Mouse (Mus musculus): ENCODE measurements at regions not wholly inside any gene's neighbourhood (a gene's known extent, or its start where the extent isn't known, plus 50 kb on each side); places are given as distances from the start of the nearest gene placed in this dataset.

- DNase-seq (ENCODE audit: low spot score) = no peak
- Histone ChIP-seq H3K9ac (ENCODE audit: low read depth, low read length) (no peak overlapping the region), H3K4me3 (ENCODE audit: low read depth, low read length) (no peak overlapping the region), H3K9me3 (ENCODE audit: control insufficient read depth, low read length) (no peaks in the 10 kb centered on the region), H3K27ac (ENCODE audit: low read depth, low read length) (no peak overlapping the region), H3K4me1 (replicated peaks; ENCODE audit: control insufficient read depth, insufficient read depth, low read length) (no peaks in the 10 kb centered on the region), H3K27me3 (ENCODE audit: control insufficient read depth, insufficient read depth, low read length) (no peaks in the 10 kb centered on the region), H3K4me2 (replicated peaks; ENCODE audit: low read depth, low read length) (no peak overlapping the region), H3K36me3 (ENCODE audit: control insufficient read depth, insufficient read depth, low read length) (no peaks in the 10 kb centered on the region)
- no peak for ATAC-seq (ENCODE audit: low FRiP score)
- WGBS = 77% methylated on average over 3 of the region's 3 CpGs
These were observed 261.1 kb downstream of the Agtpbp1 start for GRCm38 (mm10) chr13:59323933-59324332.

- H3K9ac ChIP-seq (ENCODE audit: low read depth, low read length) = no peak overlapping the region
- WGBS = 51% methylated on average over 5 of the region's 5 CpGs
- H3K27ac ChIP-seq (ENCODE audit: low read depth, low read length) = no peak overlapping the region
- ATAC-seq (ENCODE audit: low FRiP score) = no peak
- no peaks in the 10 kb centered on the region for H3K27me3 ChIP-seq (ENCODE audit: control insufficient read depth, insufficient read depth, low read length)
- no peaks in the 10 kb centered on the region for H3K9me3 ChIP-seq (ENCODE audit: control insufficient read depth, low read length)
- H3K4me1 ChIP-seq (replicated peaks; ENCODE audit: control insufficient read depth, insufficient read depth, low read length) = no peaks in the 10 kb centered on the region
- H3K36me3 ChIP-seq (ENCODE audit: control insufficient read depth, insufficient read depth, low read length) = no peaks in the 10 kb centered on the region
- DNase-seq (ENCODE audit: low spot score) = peak; percentile 54
- H3K4me2 ChIP-seq (replicated peaks; ENCODE audit: low read depth, low read length) = no peak overlapping the region
- H3K4me3 ChIP-seq (ENCODE audit: low read depth, low read length) = no peak overlapping the region
These were observed 261.6 kb downstream of the Agtpbp1 start for GRCm38 (mm10) chr13:59323441-59323840.

GRCm38 (mm10) chr13:59320261-59320660 is 264.8 kb downstream of the Agtpbp1 start:
- Histone ChIP-seq H3K36me3 (ENCODE audit: control insufficient read depth, insufficient read depth, low read length) (no peaks in the 10 kb centered on the region), H3K9me3 (ENCODE audit: control insufficient read depth, low read length) (no peaks in the 10 kb centered on the region), H3K9ac (ENCODE audit: low read depth, low read length) (no peak overlapping the region), H3K4me2 (replicated peaks; ENCODE audit: low read depth, low read length) (no peak overlapping the region), H3K27ac (ENCODE audit: low read depth, low read length) (no peak overlapping the region), H3K27me3 (ENCODE audit: control insufficient read depth, insufficient read depth, low read length) (no peaks in the 10 kb centered on the region), H3K4me1 (replicated peaks; ENCODE audit: control insufficient read depth, insufficient read depth, low read length) (no peaks in the 10 kb centered on the region), H3K4me3 (ENCODE audit: low read depth, low read length) (no peak overlapping the region)
- ATAC-seq (ENCODE audit: low FRiP score) (no peak), DNase-seq (ENCODE audit: low spot score) (no peak)
- WGBS = 89% methylated on average over 5 of the region's 5 CpGs

- H3K27me3 ChIP-seq (ENCODE audit: control insufficient read depth, insufficient read depth, low read length) = no peaks in the 10 kb centered on the region
- H3K36me3 ChIP-seq (ENCODE audit: control insufficient read depth, insufficient read depth, low read length) = no peaks in the 10 kb centered on the region
- H3K27ac ChIP-seq (ENCODE audit: low read depth, low read length) = no peak overlapping the region
- no peak overlapping the region for H3K4me3 ChIP-seq (ENCODE audit: low read depth, low read length)
- WGBS = 66% methylated on average over 16 of the region's 16 CpGs
- DNase-seq (ENCODE audit: low spot score) = no peak
- no peaks in the 10 kb centered on the region for H3K4me1 ChIP-seq (replicated peaks; ENCODE audit: control insufficient read depth, insufficient read depth, low read length)
- H3K4me2 ChIP-seq (replicated peaks; ENCODE audit: low read depth, low read length) = no peak overlapping the region
- ATAC-seq (ENCODE audit: low FRiP score) = no peak
- no peak overlapping the region for H3K9ac ChIP-seq (ENCODE audit: low read depth, low read length)
- no peaks in the 10 kb centered on the region for H3K9me3 ChIP-seq (ENCODE audit: control insufficient read depth, low read length)
These were observed 267.5 kb downstream of the Agtpbp1 start for GRCm38 (mm10) chr13:59317458-59318005.

GRCm38 (mm10) chr13:59315811-59316210 is 269.2 kb downstream of the Agtpbp1 start:
- H3K36me3 ChIP-seq (ENCODE audit: control insufficient read depth, insufficient read depth, low read length) = no peaks in the 10 kb centered on the region
- H3K27me3 ChIP-seq (ENCODE audit: control insufficient read depth, insufficient read depth, low read length) = no peaks in the 10 kb centered on the region
- DNase-seq (ENCODE audit: low spot score) (no peak), ATAC-seq (ENCODE audit: low FRiP score) (no peak)
- 74% methylated on average over 3 of the region's 3 CpGs for WGBS
- H3K4me2 ChIP-seq (replicated peaks; ENCODE audit: low read depth, low read length) = no peak overlapping the region
- H3K9me3 ChIP-seq (ENCODE audit: control insufficient read depth, low read length) = no peaks in the 10 kb centered on the region
- H3K9ac ChIP-seq (ENCODE audit: low read depth, low read length) = no peak overlapping the region
- H3K4me3 ChIP-seq (ENCODE audit: low read depth, low read length) = no peak overlapping the region
- no peak overlapping the region for H3K27ac ChIP-seq (ENCODE audit: low read depth, low read length)
- H3K4me1 ChIP-seq (replicated peaks; ENCODE audit: control insufficient read depth, insufficient read depth, low read length) = no peaks in the 10 kb centered on the region

GRCm38 (mm10) chr13:59314419-59314818 is 270.6 kb downstream of the Agtpbp1 start:
- no peak overlapping the region for H3K27ac ChIP-seq (ENCODE audit: low read depth, low read length)
- ATAC-seq (ENCODE audit: low FRiP score) (no peak), DNase-seq (ENCODE audit: low spot score) (peak; percentile 62)
- H3K36me3 ChIP-seq (ENCODE audit: control insufficient read depth, insufficient read depth, low read length) = no peaks in the 10 kb centered on the region
- H3K9me3 ChIP-seq (ENCODE audit: control insufficient read depth, low read length) = no peaks in the 10 kb centered on the region
- no peak overlapping the region for H3K9ac ChIP-seq (ENCODE audit: low read depth, low read length)
- H3K4me2 ChIP-seq (replicated peaks; ENCODE audit: low read depth, low read length) = no peak overlapping the region
- WGBS = 68% methylated on average over 1 of the region's 1 CpGs
- H3K4me1 ChIP-seq (replicated peaks; ENCODE audit: control insufficient read depth, insufficient read depth, low read length) = no peaks in the 10 kb centered on the region
- no peaks in the 10 kb centered on the region for H3K27me3 ChIP-seq (ENCODE audit: control insufficient read depth, insufficient read depth, low read length)
- no peak overlapping the region for H3K4me3 ChIP-seq (ENCODE audit: low read depth, low read length)

- no peaks in the 10 kb centered on the region for H3K4me1 ChIP-seq (replicated peaks; ENCODE audit: control insufficient read depth, insufficient read depth, low read length)
- H3K4me2 ChIP-seq (replicated peaks; ENCODE audit: low read depth, low read length) = no peak overlapping the region
- H3K36me3 ChIP-seq (ENCODE audit: control insufficient read depth, insufficient read depth, low read length) = no peaks in the 10 kb centered on the region
- H3K27me3 ChIP-seq (ENCODE audit: control insufficient read depth, insufficient read depth, low read length) = no peaks in the 10 kb centered on the region
- no peak for DNase-seq (ENCODE audit: low spot score)
- H3K4me3 ChIP-seq (ENCODE audit: low read depth, low read length) = no peak overlapping the region
- H3K9ac ChIP-seq (ENCODE audit: low read depth, low read length) = no peak overlapping the region
- H3K27ac ChIP-seq (ENCODE audit: low read depth, low read length) = no peak overlapping the region
- ATAC-seq (ENCODE audit: low FRiP score) = no peak
- 94% methylated on average over 7 of the region's 7 CpGs for WGBS
- no peaks in the 10 kb centered on the region for H3K9me3 ChIP-seq (ENCODE audit: control insufficient read depth, low read length)
These were observed 271.2 kb downstream of the Agtpbp1 start for GRCm38 (mm10) chr13:59313725-59314330.

- ATAC-seq (ENCODE audit: low FRiP score) (no peak), DNase-seq (ENCODE audit: low spot score) (peak; percentile 30)
- H3K9me3 ChIP-seq (ENCODE audit: control insufficient read depth, low read length) = no peaks in the 10 kb centered on the region
- H3K36me3 ChIP-seq (ENCODE audit: control insufficient read depth, insufficient read depth, low read length) = no peaks in the 10 kb centered on the region
- H3K27ac ChIP-seq (ENCODE audit: low read depth, low read length) = no peak overlapping the region
- no peak overlapping the region for H3K9ac ChIP-seq (ENCODE audit: low read depth, low read length)
- no peaks in the 10 kb centered on the region for H3K27me3 ChIP-seq (ENCODE audit: control insufficient read depth, insufficient read depth, low read length)
- H3K4me2 ChIP-seq (replicated peaks; ENCODE audit: low read depth, low read length) = no peak overlapping the region
- 4% methylated on average over 5 of the region's 5 CpGs for WGBS
- H3K4me3 ChIP-seq (ENCODE audit: low read depth, low read length) = no peak overlapping the region
- no peaks in the 10 kb centered on the region for H3K4me1 ChIP-seq (replicated peaks; ENCODE audit: control insufficient read depth, insufficient read depth, low read length)
These were observed 292.1 kb downstream of the Agtpbp1 start for GRCm38 (mm10) chr13:59292905-59293304.

GRCm38 (mm10) chr13:59289127-59289526 is 295.9 kb downstream of the Agtpbp1 start:
- H3K4me1 ChIP-seq (replicated peaks; ENCODE audit: control insufficient read depth, insufficient read depth, low read length) = no peaks in the 10 kb centered on the region
- H3K27me3 ChIP-seq (ENCODE audit: control insufficient read depth, insufficient read depth, low read length) = no peaks in the 10 kb centered on the region
- DNase-seq (ENCODE audit: low spot score) (peak; percentile 9), ATAC-seq (ENCODE audit: low FRiP score) (no peak)
- H3K27ac ChIP-seq (ENCODE audit: low read depth, low read length) = no peak overlapping the region
- H3K4me3 ChIP-seq (ENCODE audit: low read depth, low read length) = no peak overlapping the region
- H3K9ac ChIP-seq (ENCODE audit: low read depth, low read length) = no peak overlapping the region
- 80% methylated on average over 11 of the region's 11 CpGs for WGBS
- no peaks in the 10 kb centered on the region for H3K9me3 ChIP-seq (ENCODE audit: control insufficient read depth, low read length)
- H3K4me2 ChIP-seq (replicated peaks; ENCODE audit: low read depth, low read length) = no peak overlapping the region
- no peaks in the 10 kb centered on the region for H3K36me3 ChIP-seq (ENCODE audit: control insufficient read depth, insufficient read depth, low read length)
